Mouse (Mus musculus): ENCODE data around the gene Gapvd1.

The Gapvd1 gene

DNA sequence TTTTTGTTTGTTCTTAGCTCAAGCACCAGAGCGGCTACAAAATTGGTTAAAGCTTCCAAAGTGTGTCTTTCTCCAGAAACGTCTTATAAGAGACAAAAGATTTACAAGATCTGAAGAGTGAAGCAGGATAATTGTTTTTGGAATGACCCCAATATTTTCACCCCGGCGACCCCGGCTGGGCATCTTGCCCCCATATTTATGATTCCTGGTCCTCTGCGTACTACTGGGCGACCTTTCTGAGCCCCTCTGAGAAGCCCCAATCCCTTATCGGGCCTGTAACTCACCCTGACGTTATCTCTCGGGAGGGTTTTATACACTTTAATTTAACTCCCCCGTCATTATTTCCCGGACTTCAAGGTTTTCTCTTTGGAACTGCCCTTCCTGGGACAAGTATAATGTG, 123.0 kb downstream of the Gapvd1 start:
- no peak for DNase-seq

DNA sequence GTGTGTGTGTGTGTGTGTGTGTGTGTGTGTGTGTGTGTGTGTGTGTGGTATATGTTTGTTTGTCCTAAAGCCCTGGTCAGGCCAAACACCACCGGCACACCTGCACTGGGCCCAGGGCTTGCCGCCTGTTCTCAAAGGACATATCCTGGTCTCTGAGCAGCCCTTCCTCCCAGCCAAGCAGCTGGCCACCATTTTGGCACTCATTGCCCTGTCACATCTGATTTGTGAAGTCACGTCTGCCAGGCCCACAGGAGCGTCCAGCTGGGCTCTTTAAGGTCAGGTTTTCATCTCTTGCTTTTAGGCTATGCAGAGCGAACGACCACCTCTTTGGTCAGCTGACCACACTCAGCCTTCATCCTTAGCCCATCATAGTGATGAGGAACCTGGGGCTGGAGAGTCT, 124.6 kb downstream of the Gapvd1 start:
- no peak for DNase-seq

DNA sequence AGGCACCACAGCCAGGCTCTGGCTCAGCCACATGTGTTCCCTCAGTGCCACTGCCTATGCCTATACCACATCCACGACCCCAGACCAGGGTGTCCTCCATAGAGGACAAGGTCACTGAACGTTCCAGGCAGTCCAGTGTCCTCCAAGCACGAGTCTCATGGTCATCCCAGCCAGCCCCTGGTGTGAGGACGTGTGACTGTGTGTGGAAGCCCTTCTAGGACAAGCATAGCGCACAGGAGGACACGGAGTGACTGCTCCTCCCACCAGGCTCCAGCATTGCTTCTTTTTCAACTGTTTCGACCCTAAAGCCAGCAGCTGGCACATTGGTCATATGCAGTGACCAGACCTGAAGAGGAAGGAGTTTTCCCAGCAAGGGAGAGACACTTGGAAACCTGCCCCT, 125.3 kb downstream of the Gapvd1 start:
- DNase-seq = no peak

DNA sequence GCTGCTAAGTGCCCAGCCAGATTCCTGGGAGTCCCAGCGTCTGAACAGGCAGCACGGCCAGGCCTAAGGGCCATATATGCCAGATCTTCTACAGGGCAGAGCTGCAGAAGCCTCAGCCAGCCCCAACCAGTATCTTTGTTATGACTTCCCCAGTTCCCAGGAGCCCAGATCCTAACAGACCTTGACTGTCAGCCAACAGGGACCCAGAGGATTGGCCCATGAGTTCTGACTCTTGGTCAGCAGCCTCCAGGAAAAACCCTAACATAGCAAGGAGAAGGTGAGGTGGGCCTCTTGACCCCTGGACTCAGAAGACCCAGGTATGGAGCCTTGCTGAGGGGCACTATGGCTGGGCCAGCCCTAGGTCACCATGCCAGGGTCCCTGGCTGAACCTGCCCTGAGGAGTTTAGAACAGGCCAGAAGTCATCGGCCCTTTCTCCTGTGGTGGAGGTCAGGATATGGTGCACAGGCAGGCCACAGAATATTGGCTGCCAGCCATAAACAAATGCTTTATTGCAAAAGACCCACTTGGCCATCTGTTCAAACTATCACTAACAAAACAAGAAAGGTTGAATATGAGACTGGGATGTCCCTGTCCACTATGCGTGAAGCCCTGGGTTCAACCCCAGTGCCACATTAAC, 126.0 kb downstream of the Gapvd1 start:
- no peak for DNase-seq

DNA sequence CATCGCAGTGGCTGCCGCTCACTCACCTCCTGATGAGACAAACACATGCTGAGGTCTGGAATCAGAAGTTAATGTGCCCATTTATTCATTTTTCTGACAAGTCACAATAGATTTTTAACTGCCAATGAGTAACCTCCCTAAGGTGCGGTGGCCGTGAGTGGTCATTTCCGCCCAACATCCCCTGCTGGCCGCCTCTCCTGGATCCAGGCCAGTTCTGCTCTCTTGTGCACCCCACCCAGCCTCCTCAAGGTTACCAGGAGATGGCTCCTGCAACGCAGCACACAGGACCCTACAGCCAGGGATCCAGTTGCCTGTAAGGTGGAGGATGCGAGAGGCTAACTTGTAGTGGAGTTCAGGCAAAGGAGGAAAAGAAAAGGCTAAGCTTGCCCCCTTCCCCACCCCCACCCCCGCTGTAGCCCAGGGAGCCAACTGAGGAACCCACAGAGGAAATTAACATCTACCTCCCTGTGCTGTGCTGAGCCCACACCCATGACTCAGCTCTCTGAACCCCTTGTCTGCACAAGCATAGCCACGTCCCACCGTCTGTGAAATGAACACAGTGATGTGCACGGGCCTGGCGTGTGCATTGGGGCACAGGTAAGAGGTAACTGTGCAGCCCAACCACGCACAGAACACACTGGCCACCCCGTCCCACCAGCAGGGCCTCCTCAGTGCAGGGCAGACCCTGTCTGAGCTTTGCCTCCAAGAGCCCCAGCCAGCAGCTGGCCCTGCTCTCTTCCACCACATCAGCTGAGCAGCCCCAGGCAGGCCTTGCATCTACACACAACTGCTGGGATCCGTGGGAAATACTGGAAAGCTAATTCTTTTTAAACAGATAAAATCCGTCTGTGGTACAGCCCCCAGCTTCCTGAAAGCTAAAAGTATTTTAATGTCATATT, 127.5 kb downstream of the Gapvd1 start:
- peak; percentile 40 to 42 for DNase-seq
